Mouse (Mus musculus) thymus, postnatal 4 days (tissue): ENCODE measurements around the gene Zswim8.

Source experiments
- DNase-seq: peaks from one replicate; pipeline ENCODE4 v3.0.0; 2021

Gene Zswim8

GRCm38 (mm10) chr14:20733041-20733951, 25.9 kb downstream of the Zswim8 start:
- no peak for DNase-seq

- peak; percentile 85 for DNase-seq
Measured at GRCm38 (mm10) chr14:20733952-20734774, 26.8 kb downstream of the Zswim8 start, which contains the start of gene Ndst2. Ndst2 (minus strand) TSS chr14:20734562.

- no peak for DNase-seq
Measured at GRCm38 (mm10) chr14:20735052-20735451, 27.7 kb downstream of the Zswim8 start.

DNA sequence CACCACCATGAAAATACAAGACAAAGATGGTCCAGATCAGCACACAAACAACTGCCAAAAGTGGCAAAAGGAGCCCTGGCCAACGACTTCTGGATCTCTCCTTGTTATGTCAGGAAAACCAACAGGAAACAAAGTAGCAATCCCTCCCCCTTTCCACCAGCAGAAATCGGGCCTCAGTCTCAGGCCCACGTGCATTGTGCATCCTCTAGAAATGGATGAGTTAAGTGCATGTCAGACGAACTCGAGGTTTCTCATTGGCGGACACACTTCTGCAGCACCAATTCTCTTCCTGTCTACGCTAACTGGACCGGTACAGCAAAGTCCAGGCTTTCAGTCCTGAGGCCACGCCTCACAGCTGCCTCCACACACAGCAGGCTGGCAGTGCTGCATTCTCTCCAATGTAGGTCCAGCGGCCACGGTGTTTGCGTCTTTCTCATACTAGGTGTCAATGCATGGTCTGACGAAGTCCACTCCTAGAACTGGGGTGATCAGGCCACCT, 28.6 kb downstream of the Zswim8 start:
- DNase-seq, result no peak

GRCm38 (mm10) chr14:20737306-20737705, 30.0 kb downstream of the Zswim8 start:
- peak; percentile 55 for DNase-seq

DNA sequence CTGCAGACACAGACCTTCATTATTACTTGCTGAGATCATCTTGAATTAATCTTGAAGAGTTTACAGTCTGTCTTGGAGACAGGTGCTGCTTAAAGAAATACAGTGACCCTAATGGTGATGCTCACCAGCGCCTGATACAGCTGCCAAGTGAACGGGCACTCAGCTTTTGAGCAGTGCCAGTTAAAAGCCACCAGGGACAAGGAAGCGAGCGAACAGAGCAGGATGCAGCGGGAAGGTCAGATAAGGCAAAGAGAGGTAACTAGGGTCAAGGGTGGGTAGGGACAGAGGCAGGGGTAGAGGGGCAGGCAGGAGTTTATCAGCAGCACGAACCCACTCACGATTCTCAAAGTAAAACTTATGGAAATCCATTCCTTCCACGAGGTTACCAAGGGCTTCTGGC, 31.2 kb downstream of the Zswim8 start:
- no peak for DNase-seq

DNA sequence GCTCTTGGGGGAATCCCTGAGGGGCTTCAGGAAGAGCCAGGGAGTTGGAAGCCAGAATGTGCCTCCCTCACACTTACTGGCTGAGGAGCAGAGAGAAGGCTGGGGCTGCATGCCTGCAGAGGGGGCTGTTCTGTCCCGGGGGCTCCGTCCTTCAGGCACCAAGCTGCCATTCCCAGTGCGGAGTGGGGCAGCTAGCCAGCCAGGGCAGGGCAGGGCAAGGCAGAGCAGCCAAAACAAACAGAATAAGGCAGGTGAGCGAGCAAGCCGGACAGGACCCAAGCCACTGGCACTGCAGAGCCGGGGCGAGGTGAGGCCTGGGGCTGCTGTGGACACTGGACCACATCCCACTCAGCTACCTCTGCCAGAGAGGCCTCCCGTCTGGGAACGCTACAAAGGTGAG, 33.9 kb downstream of the Zswim8 start:
- no peak for DNase-seq

GRCm38 (mm10) chr14:20743614-20744013, 36.3 kb downstream of the Zswim8 start:
- DNase-seq, result no peak

GRCm38 (mm10) chr14:20746935-20747334, 39.6 kb downstream of the Zswim8 start:
- DNase-seq, result no peak

DNA sequence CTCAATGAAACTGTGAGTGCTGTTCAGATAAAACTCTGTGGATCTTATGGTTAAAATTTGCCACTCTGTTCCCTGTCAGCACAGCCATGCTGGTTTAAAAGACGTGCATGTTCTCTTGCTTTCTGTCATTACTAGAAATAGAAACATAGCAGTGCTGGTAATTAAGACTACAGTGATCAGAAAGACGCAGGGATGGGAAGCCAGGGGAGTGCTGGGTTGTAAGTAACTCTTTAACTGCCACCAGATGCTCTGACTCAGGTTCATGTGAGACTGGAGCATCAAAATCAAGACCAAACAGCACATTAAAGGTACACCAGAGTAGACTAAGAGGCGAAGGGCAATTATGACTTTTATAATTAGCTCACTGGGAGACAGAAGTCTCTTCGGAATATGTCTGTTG, 41.0 kb downstream of the Zswim8 start:
- no peak for DNase-seq

- no peak for DNase-seq
Measured at GRCm38 (mm10) chr14:20749494-20750051, 42.2 kb downstream of the Zswim8 start.

GRCm38 (mm10) chr14:20750503-20750902, 43.2 kb downstream of the Zswim8 start:
- no peak for DNase-seq

- DNase-seq, result no peak
Measured at GRCm38 (mm10) chr14:20753792-20754191, 46.4 kb downstream of the Zswim8 start.

GRCm38 (mm10) chr14:20757370-20757907, 50.1 kb downstream of the Zswim8 start:
- DNase-seq, result no peak

DNA sequence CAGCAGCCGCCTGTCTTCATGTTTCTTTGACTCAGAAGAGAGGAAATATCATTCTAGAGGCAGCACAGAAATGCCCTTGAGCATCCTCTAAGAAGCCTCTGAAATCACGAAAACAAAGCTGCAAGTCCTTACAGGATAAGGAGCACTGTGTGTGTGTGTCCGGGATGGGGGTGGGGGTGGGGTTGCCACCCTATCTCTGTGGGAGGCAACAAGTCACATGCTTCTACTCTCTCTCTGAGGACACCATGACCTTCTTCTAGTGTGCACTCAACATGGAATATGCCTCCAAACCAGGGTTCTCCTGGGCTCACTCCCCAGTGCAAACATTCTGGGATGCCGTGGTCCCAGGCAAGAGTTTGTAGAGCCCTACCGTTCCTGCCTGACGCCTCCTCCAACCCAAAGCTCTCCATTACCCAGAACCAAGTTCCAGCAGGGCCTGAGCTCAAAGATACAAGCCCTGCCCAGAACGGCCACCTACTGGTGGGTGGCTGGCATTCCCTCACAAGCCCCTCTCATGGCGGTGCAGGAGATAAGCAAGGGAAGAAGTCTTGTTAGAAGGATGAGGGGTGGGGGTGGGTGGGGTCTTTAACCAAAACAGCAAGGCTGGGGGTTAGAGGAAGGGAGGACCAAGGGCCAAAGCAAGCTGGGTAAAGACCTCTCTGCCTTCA, 51.5 kb downstream of the Zswim8 start:
- DNase-seq, result peak; percentile 29

DNA sequence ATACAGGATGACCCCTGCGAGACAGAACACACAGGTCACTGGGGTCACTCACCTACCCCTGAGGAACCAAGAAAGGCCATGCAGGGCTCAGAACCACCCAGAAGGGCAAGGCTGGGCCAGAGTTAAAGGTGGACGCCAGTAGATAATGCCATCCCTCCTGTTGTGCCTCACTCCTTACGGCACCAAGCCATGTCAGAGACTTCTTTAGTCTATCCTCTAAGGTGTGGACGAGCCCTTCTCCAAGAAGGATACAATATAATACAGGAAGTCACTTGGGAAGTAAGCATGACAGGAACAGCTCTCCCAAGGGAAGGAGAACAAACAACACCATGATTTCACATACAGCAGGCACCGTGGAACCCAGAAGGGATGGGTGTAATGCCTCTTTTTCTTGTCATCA, 57.6 kb downstream of the Zswim8 start:
- DNase-seq, result no peak

DNA sequence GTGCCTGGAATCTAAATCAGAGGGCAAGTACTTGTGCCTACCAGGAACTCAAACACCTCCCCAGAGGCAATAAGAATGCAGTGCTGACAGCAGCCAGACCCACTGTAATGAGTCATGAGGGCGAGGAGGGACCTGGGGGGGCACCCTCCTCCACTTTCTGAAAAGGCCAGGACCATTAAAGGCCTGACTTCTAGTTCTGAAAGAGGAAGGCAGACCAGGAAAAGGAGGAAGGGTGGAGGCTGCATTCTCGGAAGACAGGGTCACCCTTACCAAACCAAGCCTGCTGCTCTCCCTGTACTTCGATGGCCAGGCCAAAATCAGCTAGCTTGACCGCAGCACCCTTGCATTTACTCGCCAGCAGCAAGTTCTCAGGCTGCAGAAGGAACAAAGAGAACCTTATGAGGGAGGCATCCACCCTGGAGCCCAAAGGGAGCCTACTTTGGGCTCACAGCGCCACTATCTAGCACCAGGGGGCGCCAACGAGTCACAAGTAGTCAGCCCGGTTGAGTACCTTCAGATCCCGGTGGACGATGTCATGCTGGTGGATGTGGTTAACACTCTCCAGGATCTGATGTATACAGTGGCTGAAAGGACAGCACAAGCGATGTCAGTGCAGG, 58.4 kb downstream of the Zswim8 start:
- DNase-seq, result peak; percentile 95

DNA sequence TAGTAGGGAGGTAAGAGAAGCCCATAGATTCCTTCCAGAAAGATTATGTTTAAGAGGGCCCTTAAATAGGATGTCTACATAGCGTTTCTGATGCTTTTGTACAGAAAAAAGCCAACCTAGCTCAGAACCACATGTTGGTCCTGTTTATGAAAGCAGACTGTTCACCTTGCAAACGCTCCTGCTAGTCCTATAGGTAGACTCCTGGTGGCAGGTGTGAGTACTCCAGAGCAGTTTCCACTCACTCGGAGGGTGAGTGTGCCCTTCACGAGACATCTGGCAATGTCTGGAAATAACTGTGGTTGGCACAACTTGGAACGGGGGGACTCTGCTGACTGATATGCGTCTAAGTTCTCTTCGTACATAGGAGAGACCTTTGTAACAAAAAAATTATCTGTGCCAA, 60.6 kb downstream of the Zswim8 start:
- no peak for DNase-seq

DNA sequence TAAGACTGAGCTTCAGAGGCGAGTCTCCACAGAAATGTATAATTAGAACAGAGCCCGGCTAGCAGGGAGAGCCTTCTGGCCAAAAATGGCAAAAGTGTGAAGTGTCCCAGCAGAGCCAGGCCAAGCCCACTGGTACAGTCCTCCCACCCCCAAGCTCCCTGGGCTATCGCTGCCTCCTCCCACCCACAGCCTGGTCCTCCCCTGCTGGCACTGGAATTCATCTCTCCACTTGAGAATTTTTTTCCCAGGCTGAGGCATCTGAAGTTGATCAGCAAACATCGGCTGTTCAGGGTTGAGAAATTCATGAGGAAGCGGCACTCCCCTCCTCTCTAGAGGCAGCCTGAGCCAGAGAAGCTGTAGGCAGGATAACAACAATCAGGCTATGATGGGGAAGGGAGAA, 61.2 kb downstream of the Zswim8 start:
- no peak for DNase-seq

DNA sequence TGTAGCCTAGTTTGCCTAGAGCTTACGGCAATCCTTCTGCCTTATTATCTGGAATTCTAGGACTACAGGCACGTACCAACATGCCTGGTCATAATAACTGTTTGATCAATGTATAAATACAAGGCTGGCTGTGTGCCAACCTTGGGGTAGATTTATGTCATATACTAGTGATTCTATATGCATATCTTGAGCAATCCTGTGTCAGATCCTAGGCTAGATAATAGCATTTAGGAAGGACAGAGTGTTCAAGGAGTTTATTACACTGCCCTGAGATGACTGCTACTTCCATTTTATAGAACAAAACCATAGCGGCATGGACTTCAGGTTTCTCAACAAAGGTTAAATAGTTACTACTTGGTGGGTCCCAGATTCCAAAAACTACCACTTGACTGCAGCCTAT, 64.6 kb downstream of the Zswim8 start:
- DNase-seq, result no peak

GRCm38 (mm10) chr14:20772808-20773207, 65.5 kb downstream of the Zswim8 start:
- no peak for DNase-seq
